Mouse (Mus musculus) liver, adult 2 months (tissue): Measurements from ENCODE around the gene Gyg.

Experiments
- CTCF ChIP-seq: fragments of 200-500 bp; IDR thresholded peaks from 2 replicates; pipeline ENCODE4 v1.5.1; 2011; ENCODE audit warnings: low read depth, low read length, control low read depth
- POLR2A ChIP-seq: fragments of 200-500 bp; IDR thresholded peaks from 2 replicates; pipeline ENCODE4 v1.6.1; 2011; ENCODE audit warnings: low read length, control low read depth; ENCODE audit not compliant: insufficient read depth; ENCODE audit errors: extremely low read depth

GRCm38 (mm10) chr3:20103830-20104229 lies 51.3 kb downstream of the Gyg start:
- TF ChIP-seq CTCF = no peak
- no peak for TF ChIP-seq POLR2A
